Mouse (Mus musculus) limb, embryonic 14.5 days (tissue): ENCODE measurements around the gene Olfr974. TPM values are rescaled to one million over a fixed set of nuclear protein-coding genes. Genes with fewer than 3 reads are reported as not detected.
"Not testable (repeated sequence)": the region's sequence is repeated elsewhere in the genome, so short reads cannot be mapped to it uniquely, and the experiment has no call there.

Source experiments
- ATAC-seq: fragments of 200-750 bp; cut with Nextera tagmentation; 2 replicates; pipeline ENCODE4 v1.8.0; 2017; ENCODE audit warnings: low read depth, moderate number of reproducible peaks, moderate TSS enrichment; ENCODE audit not compliant: low FRiP score
- DNase-seq: peaks from one replicate; pipeline ENCODE4 v3.0.0-alpha.2; 2015; ENCODE audit warnings: low spot score
- H3K27ac ChIP-seq: fragments of 300-500 bp; sonication (generic); replicated peaks from 2 replicates; pipeline ENCODE4 v1.5.1; 2014; ENCODE audit warnings: low read depth, mild to moderate bottlenecking, low read length, moderate library complexity, mixed read lengths
- H3K27me3 ChIP-seq: fragments of 300-500 bp; sonication (generic); 2 replicates; pipeline ENCODE4 v1.6.1; 2014; ENCODE audit warnings: low read length, mixed read lengths; ENCODE audit not compliant: control insufficient read depth, insufficient read depth
- H3K36me3 ChIP-seq: fragments of 300-500 bp; sonication (generic); 2 replicates; pipeline ENCODE4 v1.6.1; 2014; ENCODE audit warnings: mild to moderate bottlenecking, low read length, moderate library complexity, mixed read lengths; ENCODE audit not compliant: control insufficient read depth, insufficient read depth
- H3K4me1 ChIP-seq: fragments of 300-500 bp; sonication (generic); 2 replicates; pipeline ENCODE4 v1.6.1; 2014; ENCODE audit warnings: antibody characterized with exemption, low read length, mixed read lengths; ENCODE audit not compliant: control insufficient read depth, insufficient read depth
- H3K4me2 ChIP-seq: fragments of 300-500 bp; sonication (generic); replicated peaks from 2 replicates; pipeline ENCODE4 v1.6.1; 2014; ENCODE audit warnings: low read depth, mild to moderate bottlenecking, low read length, moderate library complexity; ENCODE audit not compliant: severe bottlenecking
- H3K4me3 ChIP-seq: fragments of 300-500 bp; sonication (generic); replicated peaks from 2 replicates; pipeline ENCODE4 v1.5.1; 2014; ENCODE audit warnings: low read length
- H3K9ac ChIP-seq: fragments of 300-500 bp; sonication (generic); 2 replicates; pipeline ENCODE4 v1.6.1; 2014; ENCODE audit warnings: mild to moderate bottlenecking, low read depth, low read length, moderate library complexity; ENCODE audit not compliant: severe bottlenecking
- H3K9me3 ChIP-seq: fragments of 300-500 bp; sonication (generic); 2 replicates; pipeline ENCODE4 v1.6.1; 2016; ENCODE audit warnings: low read length; ENCODE audit not compliant: control insufficient read depth
- POLR2A ChIP-seq: fragments of 200-500 bp; IDR thresholded peaks from 2 replicates; pipeline ENCODE4 v1.8.0; 2012; ENCODE audit warnings: inconsistent platforms, mild to moderate bottlenecking, moderate library complexity, borderline replicate concordance; ENCODE audit not compliant: insufficient read depth, insufficient read length; ENCODE audit errors: extremely low read depth
- WGBS: fragments of 180-500 bp; shearing (Covaris S2); extraction: QIAGEN DNeasy Blood & Tissue Kit; methylation state at CpG from one replicate; pipeline ENCODE4 v1.1.7; 2014; 5-methylcytosine and 5-hydroxymethylcytosine counted together
- polyA plus RNA-seq, 2 experiments: library from polyadenylated mRNA; depleted of rRNA in 1 of 2; stranded (reverse) in 1 of 2; unstranded in 1 of 2; fragments of >200 nt; fragmentation: Nextera tagmentation in 1 of 2; extraction: Ambion mirVana in 1 of 2; gene quantifications; 2 replicates each; pipeline versions ENCODE4 v1.2.1 to v1.2.3; 2012 to 2014

The Olfr974 gene
- polyA plus RNA-seq (2012; rRNA removed): not detected in 2 replicates
- not detected in 2 replicates for polyA plus RNA-seq (2014; fragmentation: Nextera tagmentation; extraction: Ambion mirVana)

- Histone ChIP-seq H3K9ac (no peak within 1 kb of the TSS), H3K27ac (no peak within 1 kb of the TSS), H3K4me3 (no peak within 1 kb of the TSS), H3K4me2 (no peak within 1 kb of the TSS), H3K9me3 (no peaks in the 10 kb centered on the region), H3K27me3 (no peaks in the 10 kb centered on the region), H3K36me3 (no peaks in the 10 kb centered on the region), H3K4me1 (no peaks in the 10 kb centered on the region)
- no peak for DNase-seq
- WGBS: 84% methylated on average over 1 of the region's 1 CpGs
- ATAC-seq: no peak
- TF ChIP-seq POLR2A: no peak
These were observed at the start of gene Olfr974 for GRCm38 (mm10) chr9:39937201-39937600. Olfr974 (plus strand) TSS chr9:39937501.

GRCm38 (mm10) chr9:39905106-39905505, 32.2 kb upstream of the Olfr974 start:
- DNase-seq: no peak
- H3K4me3 ChIP-seq: no peak overlapping the region
- H3K4me1 ChIP-seq: no peaks in the 10 kb centered on the region
- no peaks in the 10 kb centered on the region for H3K9me3 ChIP-seq
- no peak overlapping the region for H3K9ac ChIP-seq
- no peak overlapping the region for H3K4me2 ChIP-seq
- no peaks in the 10 kb centered on the region for H3K27me3 ChIP-seq
- no peak overlapping the region for H3K27ac ChIP-seq
- 75% methylated on average over 6 of the region's 6 CpGs for WGBS
- no peak for ATAC-seq
- no peak for TF ChIP-seq POLR2A
- no peaks in the 10 kb centered on the region for H3K36me3 ChIP-seq

DNA sequence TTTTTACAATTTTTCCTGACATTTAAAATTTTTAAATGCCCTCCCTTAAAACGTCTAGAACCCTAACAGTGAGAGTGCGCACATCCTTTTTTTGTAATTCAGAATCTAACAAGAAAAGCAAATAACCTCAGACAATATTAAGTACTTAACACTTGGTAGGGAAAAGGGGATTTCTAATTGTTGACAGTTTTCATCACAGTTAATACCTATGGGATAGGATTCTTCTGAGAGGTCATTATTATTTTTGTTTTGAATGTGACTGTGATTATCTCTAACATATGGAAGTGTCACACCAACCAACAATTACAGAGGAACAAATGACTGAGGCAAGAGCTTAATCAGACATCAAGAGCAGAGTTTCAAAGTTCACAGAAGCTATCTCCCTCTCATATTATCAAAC, 30.3 kb upstream of the Olfr974 start, which contains the start of gene Olfr229:
Gene Olfr229 (plus strand): TSS at position 301 of the 400 bp plus-strand sequence.
- TF ChIP-seq POLR2A: no peak
- no peaks in the 10 kb centered on the region for H3K27me3 ChIP-seq
- no peaks in the 10 kb centered on the region for H3K36me3 ChIP-seq
- no peak for DNase-seq
- no peaks in the 10 kb centered on the region for H3K9me3 ChIP-seq
- 73% methylated on average over 2 of the region's 2 CpGs for WGBS
- no peaks in the 10 kb centered on the region for H3K4me1 ChIP-seq
- no peak within 1 kb of the TSS for H3K4me2 ChIP-seq
- H3K9ac ChIP-seq: no peak within 1 kb of the TSS
- no peak within 1 kb of the TSS for H3K27ac ChIP-seq
- no peak for ATAC-seq
- no peak within 1 kb of the TSS for H3K4me3 ChIP-seq

DNA sequence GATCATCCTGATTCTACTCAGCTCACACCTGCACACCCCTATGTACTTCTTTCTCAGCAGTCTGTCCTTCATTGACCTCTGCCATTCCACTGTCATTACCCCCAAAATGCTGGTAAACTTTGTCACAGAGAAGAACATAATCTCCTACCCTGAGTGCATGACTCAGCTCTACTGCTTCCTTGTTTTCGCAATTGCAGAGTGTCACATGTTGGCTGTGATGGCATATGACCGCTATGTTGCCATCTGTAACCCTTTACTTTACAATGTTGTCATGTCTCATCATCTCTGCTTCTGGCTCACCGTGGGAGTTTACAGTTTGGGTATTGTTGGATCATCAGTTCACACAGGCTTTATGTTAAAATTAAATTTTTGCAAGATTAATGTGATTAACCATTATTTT, 27.4 kb upstream of the Olfr974 start:
- H3K9me3 ChIP-seq: no peaks in the 10 kb centered on the region
- no peak for DNase-seq
- H3K27me3 ChIP-seq: no peaks in the 10 kb centered on the region
- no peak overlapping the region for H3K4me3 ChIP-seq
- no peaks in the 10 kb centered on the region for H3K4me1 ChIP-seq
- 87% methylated on average over 3 of the region's 3 CpGs for WGBS
- H3K4me2 ChIP-seq: no peak overlapping the region
- H3K27ac ChIP-seq: no peak overlapping the region
- H3K36me3 ChIP-seq: no peaks in the 10 kb centered on the region
- no peak for TF ChIP-seq POLR2A
- no peak for ATAC-seq
- no peak overlapping the region for H3K9ac ChIP-seq

- not testable (repeated sequence) for H3K36me3 ChIP-seq, DNase-seq, H3K4me3 ChIP-seq, H3K4me1 ChIP-seq, H3K27ac ChIP-seq, H3K9me3 ChIP-seq, H3K9ac ChIP-seq, H3K27me3 ChIP-seq, H3K4me2 ChIP-seq, ATAC-seq
- no CpG with 5 or more reads among the region's 4 CpGs for WGBS
These were observed 9.1 kb upstream of the Olfr974 start for GRCm38 (mm10) chr9:39927975-39928836.

- H3K4me2 ChIP-seq, H3K36me3 ChIP-seq, H3K9ac ChIP-seq, DNase-seq, H3K27ac ChIP-seq, ATAC-seq, H3K4me1 ChIP-seq, H3K4me3 ChIP-seq, H3K27me3 ChIP-seq, H3K9me3 ChIP-seq: not testable (repeated sequence)
- 68% methylated on average over 1 of the region's 1 CpGs for WGBS
These were observed 8.5 kb upstream of the Olfr974 start for GRCm38 (mm10) chr9:39928837-39929236.
